ENCODE assay signal across 16 mouse cellular contexts in the genomic region with DNA sequence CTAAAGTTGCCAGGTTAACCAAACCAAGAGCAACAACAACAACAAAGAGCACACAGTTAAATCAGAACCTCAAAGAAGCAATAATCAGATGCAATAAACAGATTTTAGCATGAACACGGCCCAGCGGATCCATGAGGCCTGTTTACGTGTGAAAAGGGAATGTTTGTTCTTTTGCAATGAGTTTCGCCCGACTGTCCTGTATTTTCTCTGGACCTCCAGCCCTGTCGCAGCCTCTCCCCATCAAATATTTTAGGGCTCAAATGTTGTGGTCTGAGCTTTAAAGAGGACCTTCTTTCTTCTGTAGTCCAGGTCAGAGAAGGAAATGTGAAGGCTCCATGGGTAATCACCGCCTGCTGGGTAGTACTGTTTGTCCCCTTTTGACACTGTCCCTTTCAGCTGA.
"Had no signal": no experiment of that assay in that cellular context is flagged by ENCODE, and none has a peak within 500 bp of the region (broad histone marks: within the 10 kb centered on the region; RNA-seq: fewer than 3 reads in every experiment).

No protein-coding gene starts in this region.

- H3K4me2 ChIP-seq: neural tube, embryonic 13.5 days; neural tube, embryonic 15.5 days; stomach, embryonic 15.5 days had no signal

- H3K9ac ChIP-seq: neural tube, embryonic 13.5 days; neural tube, embryonic 15.5 days; stomach, embryonic 15.5 days had no signal

- H3K9me3 ChIP-seq: neural tube, embryonic 13.5 days; neural tube, embryonic 15.5 days; stomach, embryonic 15.5 days had no signal

- H3K36me3 ChIP-seq: neural tube, embryonic 13.5 days; neural tube, embryonic 15.5 days; stomach, embryonic 15.5 days had no signal

- H3K4me1 ChIP-seq: neural tube, embryonic 13.5 days; neural tube, embryonic 15.5 days; stomach, embryonic 15.5 days had no signal

- H3K27ac ChIP-seq: neural tube, embryonic 13.5 days; neural tube, embryonic 15.5 days; stomach, embryonic 15.5 days; stomach, postnatal 0 days had no signal

- DNase-seq: retina, postnatal 1 day; right cerebral cortex, adult 18-20 months; right cerebral cortex, postnatal 14 days; right cerebral cortex, postnatal 25 days; right cerebral cortex, postnatal 4 days; spleen, adult 18-20 months; thymus, adult 18-20 months; thymus, adult 2 months; thymus, postnatal 14 days; thymus, postnatal 25 days; thymus, postnatal 36 days; thymus, postnatal 4 days had no signal

- H3K4me3 ChIP-seq: neural tube, embryonic 13.5 days; neural tube, embryonic 15.5 days; stomach, embryonic 15.5 days had no signal

- H3K27me3 ChIP-seq: neural tube, embryonic 13.5 days; neural tube, embryonic 15.5 days; stomach, embryonic 15.5 days had no signal
